Mouse (Mus musculus): ENCODE results near the gene Zfp248. TPM values are rescaled to one million over a fixed set of nuclear protein-coding genes. Genes with fewer than 3 reads are reported as not detected.
A peak's percentile ranks its signal among the peaks of the same experiment; 100 is the strongest.

Zfp248 gene
- total and polyA plus RNA-seq, 3 experiments = 2.8 to 3.0 TPM; not detected in 1

DNA sequence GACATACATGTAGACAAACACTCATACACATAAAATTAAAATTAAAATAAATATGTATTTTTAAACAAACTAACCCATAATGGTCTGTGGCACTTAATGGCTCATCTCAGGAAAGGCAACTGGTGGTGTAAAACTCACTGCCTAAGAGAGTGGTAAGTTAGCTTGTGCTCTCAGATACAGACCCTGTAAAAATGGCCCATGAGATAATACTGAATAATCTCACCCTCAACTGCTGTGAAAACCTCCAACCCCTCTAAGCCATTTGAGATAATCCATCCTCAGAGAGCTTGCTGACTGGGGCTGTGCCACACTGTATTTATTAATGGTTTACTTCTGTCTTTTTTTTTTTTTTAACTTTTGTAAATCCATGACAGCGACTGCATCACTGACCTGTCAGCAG, 26.8 kb upstream of the Zfp248 start:
- Histone ChIP-seq H3K36me3 (ENCODE audit: control insufficient read depth in 1 of 2, insufficient read depth in 2 of 2, low read length in 2 of 2) (no peaks in the 10 kb centered on the region), H3K27ac (ENCODE audit: control insufficient read depth, low read depth, low read length) (no peak overlapping the region), H3K9me3 (replicated peaks; ENCODE audit: insufficient read depth, low read length) (no peaks in the 10 kb centered on the region), H3K79me2 (ENCODE audit: control insufficient read depth, insufficient read depth, low read length, poor library complexity) (no peaks in the 10 kb centered on the region; the same call in 1 of the 2 replicates), H3K9ac (ENCODE audit: control insufficient read depth, low read depth, low read length, poor library complexity, severe bottlenecking) (no peak overlapping the region), H3K4me3 (ENCODE audit: control insufficient read depth in 1 of 2, insufficient read depth in 1 of 2, low read depth in 2 of 2, low read length in 2 of 2) (no peak overlapping the region), H3K27me3 (ENCODE audit: control insufficient read depth in 1 of 2, insufficient read depth in 2 of 2, low read length in 2 of 2) (peaks cover 0 to 2% of the 10 kb centered on the region in 2 experiments; a peak in 1 of 4 replicates), H3K4me1 (ENCODE audit: control insufficient read depth in 1 of 2, insufficient read depth in 2 of 2, low read length in 2 of 2) (peaks cover 0 to 2% of the 10 kb centered on the region in 2 experiments; a peak in 1 of 4 replicates)
- DNase-seq (ENCODE audit: low read depth, low spot score) = peak; percentile 46
- TF ChIP-seq EP300 (IDR thresholded peaks at IDR 0.05; ENCODE audit: low read depth in 1 of 2, low read length in 2 of 2) = peak; percentile 51 to 53
- TF ChIP-seq TCF12 (IDR thresholded peaks at IDR 0.05; ENCODE audit: low read depth, low read length) = 0 out of 2 replicates have a peak, but pooled peaks have one; percentile 20
- TF ChIP-seq E2F4 (IDR thresholded peaks at IDR 0.05; ENCODE audit: borderline replicate concordance, low read depth, low read length) = no peak
- TF ChIP-seq POLR2AphosphoS5 (IDR thresholded peaks at IDR 0.05; ENCODE audit: borderline replicate concordance, low read depth, low read length) = no peak
- TF ChIP-seq GATA1 (IDR thresholded peaks at IDR 0.05; ENCODE audit: low read depth, low read length) = peak; percentile 57
- peak; percentile 6; the same call in 1 of the 2 replicates for TF ChIP-seq TAL1 (IDR thresholded peaks at IDR 0.05; ENCODE audit: low read length)
- TF ChIP-seq RCOR1 (IDR thresholded peaks at IDR 0.05; ENCODE audit: low read depth, low read length) = peak; percentile 25; the same call in 1 of the 2 replicates
- TF ChIP-seq NELFE (IDR thresholded peaks at IDR 0.05; ENCODE audit: low read depth, low read length) = no peak
- TF ChIP-seq ZNF384 (IDR thresholded peaks at IDR 0.05; ENCODE audit: low read depth, low read length) = peak; percentile 67; the same call in 1 of the 2 replicates

DNA sequence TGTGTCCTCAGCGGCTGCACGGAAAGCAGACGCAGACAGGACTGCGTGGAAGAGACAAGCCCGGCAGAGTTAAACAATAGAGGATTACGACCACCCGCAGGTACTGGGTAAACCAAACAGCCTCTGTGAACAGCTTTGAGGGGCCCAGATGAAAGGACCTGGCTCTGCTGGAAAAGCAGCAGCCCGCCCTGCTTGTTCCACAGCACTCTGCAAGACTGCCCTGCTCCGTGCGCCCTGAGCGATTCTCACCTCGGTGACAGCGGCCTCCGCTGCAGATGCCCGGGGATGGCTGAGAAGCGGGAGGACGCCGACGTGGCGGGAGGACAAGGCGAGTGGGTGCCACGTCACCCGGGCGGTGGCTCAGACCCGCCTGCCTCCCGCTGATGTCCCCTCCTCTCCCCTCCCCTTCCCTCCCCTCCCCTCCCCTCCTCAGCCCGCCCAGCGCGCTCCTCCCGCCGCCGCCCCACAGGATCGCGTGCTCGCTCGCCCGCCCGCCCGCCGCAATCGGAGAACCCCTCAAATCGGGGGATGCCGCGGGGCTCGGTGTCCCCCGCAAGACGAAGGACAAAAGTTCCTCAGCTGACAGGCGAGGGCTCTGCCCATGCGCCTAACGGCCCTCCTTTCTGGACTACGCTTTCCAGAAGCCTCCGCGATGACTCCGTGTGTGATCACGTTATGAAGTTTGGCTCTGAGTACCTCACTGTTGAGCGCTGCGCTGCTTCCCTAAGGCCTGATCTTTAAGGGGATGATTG, 23.8 kb upstream of the Zfp248 start, which contains the start of gene Zfp9:
TSS of gene Zfp9 (minus strand) at position 364 of the 752 bp plus-strand sequence.
- Histone ChIP-seq H3K9me3 (replicated peaks; ENCODE audit: insufficient read depth, low read length) (no peaks in the 10 kb centered on the region), H3K9ac (ENCODE audit: control insufficient read depth, low read depth, low read length, poor library complexity, severe bottlenecking) (peak within 1 kb of the TSS; percentile 95), H3K36me3 (ENCODE audit: control insufficient read depth in 1 of 2, insufficient read depth in 2 of 2, low read length in 2 of 2) (no peaks in the 10 kb centered on the region), H3K27ac (ENCODE audit: control insufficient read depth, low read depth, low read length) (peak within 1 kb of the TSS; percentile 70), H3K27me3 (ENCODE audit: control insufficient read depth in 1 of 2, insufficient read depth in 2 of 2, low read length in 2 of 2) (no peaks in the 10 kb centered on the region), H3K4me1 (ENCODE audit: control insufficient read depth in 1 of 2, insufficient read depth in 2 of 2, low read length in 2 of 2) (peaks cover 0 to 2% of the 10 kb centered on the region in 2 experiments; a peak in 1 of 4 replicates), H3K79me2 (ENCODE audit: control insufficient read depth, insufficient read depth, low read length, poor library complexity) (no peaks in the 10 kb centered on the region; the same call in 1 of the 2 replicates), H3K4me3 (ENCODE audit: control insufficient read depth in 1 of 2, insufficient read depth in 1 of 2, low read depth in 2 of 2, low read length in 2 of 2) (peak within 1 kb of the TSS; percentile 80 to 84)
- TF ChIP-seq USF2 (IDR thresholded peaks at IDR 0.05; ENCODE audit: borderline replicate concordance in 1 of 2, insufficient read depth in 1 of 2, low read depth in 1 of 2, low read length in 2 of 2) (no peak), BHLHE40 (IDR thresholded peaks at IDR 0.05; ENCODE audit: borderline replicate concordance, low read depth, low read length) (no peak), TBP (IDR thresholded peaks at IDR 0.05; ENCODE audit: low read depth, low read length) (0 out of 2 replicates have a peak, but pooled peaks have one; percentile 2), TAL1 (IDR thresholded peaks at IDR 0.05; ENCODE audit: low read length) (no peak), SMC3 (IDR thresholded peaks at IDR 0.05; ENCODE audit: low read depth, low read length) (no peak), POLR2A (IDR thresholded peaks at IDR 0.05; ENCODE audit: control insufficient read depth in 1 of 2, insufficient read depth in 1 of 2, low read depth in 1 of 2, low read length in 2 of 2, poor library complexity in 1 of 2) (peak; percentile 44 to 62; a peak in 2 of 4 replicates), MYB (IDR thresholded peaks at IDR 0.05; ENCODE audit: low read depth, low read length) (no peak), NELFE (IDR thresholded peaks at IDR 0.05; ENCODE audit: low read depth, low read length) (peak; percentile 47), ZMIZ1 (IDR thresholded peaks at IDR 0.05; ENCODE audit: low read depth, low read length) (no peak), KAT2A (conservative IDR thresholded peaks at IDR 0.05; ENCODE audit: low read depth, low read length) (no peak), CHD2 (IDR thresholded peaks at IDR 0.05; ENCODE audit: low read length) (no peak), ELF1 (IDR thresholded peaks at IDR 0.05; ENCODE audit: low read depth, low read length) (no peak), GATA1 (IDR thresholded peaks at IDR 0.05; ENCODE audit: low read depth, low read length) (no peak), MAZ (IDR thresholded peaks at IDR 0.05; ENCODE audit: low read depth, low read length) (no peak), MEF2A (IDR thresholded peaks at IDR 0.05; ENCODE audit: extremely low read depth, insufficient replicate concordance, low read depth, low read length, poor library complexity, severe bottlenecking) (no peak), MAX (IDR thresholded peaks at IDR 0.05; ENCODE audit: low read length) (no peak), E2F4 (IDR thresholded peaks at IDR 0.05; ENCODE audit: borderline replicate concordance, low read depth, low read length) (no peak), POLR2AphosphoS5 (IDR thresholded peaks at IDR 0.05; ENCODE audit: borderline replicate concordance, low read depth, low read length) (no peak), MXI1 (IDR thresholded peaks at IDR 0.05; ENCODE audit: low read depth, low read length) (peak; percentile 30; the same call in 1 of the 2 replicates), SIN3A (IDR thresholded peaks at IDR 0.05; ENCODE audit: low read length) (peak; percentile 28; the same call in 1 of the 2 replicates), HCFC1 (IDR thresholded peaks at IDR 0.05; ENCODE audit: low read depth, low read length) (peak; percentile 47; the same call in 1 of the 2 replicates), NRF1 (IDR thresholded peaks at IDR 0.05; ENCODE audit: insufficient read depth, low read depth, low read length, poor library complexity, severe bottlenecking) (no peak)
- peak; percentile 79 for DNase-seq (ENCODE audit: low read depth, low spot score)
